In genomic region chr3:55978361-55978760, GRCm38 (mm10) we compare ENCODE assay signal across 22 mouse cellular contexts.
"Had no signal": no experiment of that assay in that cellular context is flagged by ENCODE, and none has a peak within 500 bp of the region (broad histone marks: within the 10 kb centered on the region; RNA-seq: fewer than 3 reads in every experiment).

No protein-coding gene starts in this region.

- H3K9ac ChIP-seq: limb, embryonic 13.5 days; liver, embryonic 13.5 days; lung, embryonic 14.5 days; midbrain, embryonic 13.5 days; neural tube, embryonic 12.5 days; neural tube, embryonic 15.5 days; stomach, embryonic 15.5 days had no signal

- ATAC-seq: lung, postnatal 0 days; midbrain, embryonic 13.5 days had no signal

- H3K4me2 ChIP-seq: limb, embryonic 13.5 days; liver, embryonic 13.5 days; lung, embryonic 14.5 days; midbrain, embryonic 13.5 days; neural tube, embryonic 12.5 days; neural tube, embryonic 15.5 days; stomach, embryonic 15.5 days had no signal

- DNase-seq: kidney, adult 18-20 months; kidney, adult 9 months; kidney, postnatal 14 days; kidney, postnatal 4 days; liver; liver, embryonic 13.5 days; lung, embryonic 14.5 days; lung, postnatal 4 days; retina, postnatal 1 day; right cerebral cortex, postnatal 25 days; spleen, adult 18-20 months; thymus, adult 18-20 months; thymus, postnatal 36 days had no signal

- H3K9me3 ChIP-seq: limb, embryonic 10.5 days; limb, embryonic 13.5 days; liver, embryonic 13.5 days; megakaryocyte, embryonic 14.5 days; neural tube, embryonic 12.5 days; neural tube, embryonic 15.5 days; stomach, embryonic 15.5 days had no signal

- H3K27me3 ChIP-seq: limb, embryonic 13.5 days; liver, embryonic 13.5 days; megakaryocyte, embryonic 14.5 days; midbrain, embryonic 13.5 days; neural tube, embryonic 12.5 days; neural tube, embryonic 15.5 days; stomach, embryonic 15.5 days had no signal

- H3K4me1 ChIP-seq: limb, embryonic 10.5 days; limb, embryonic 13.5 days; liver, embryonic 13.5 days; megakaryocyte, embryonic 14.5 days; midbrain, embryonic 10.5 days; midbrain, embryonic 13.5 days; neural tube, embryonic 12.5 days; neural tube, embryonic 15.5 days; stomach, embryonic 15.5 days had no signal

- H3K36me3 ChIP-seq: stomach, embryonic 15.5 days had no signal

- H3K4me3 ChIP-seq: limb, embryonic 10.5 days; limb, embryonic 13.5 days; liver, embryonic 13.5 days; megakaryocyte, embryonic 14.5 days; midbrain, embryonic 10.5 days; midbrain, embryonic 13.5 days; neural tube, embryonic 12.5 days; neural tube, embryonic 15.5 days; stomach, embryonic 15.5 days had no signal

- H3K27ac ChIP-seq: limb, embryonic 10.5 days; limb, embryonic 13.5 days; liver, embryonic 13.5 days; midbrain, embryonic 10.5 days; midbrain, embryonic 13.5 days; neural tube, embryonic 12.5 days; neural tube, embryonic 15.5 days; stomach, embryonic 15.5 days had no signal
